Mouse (Mus musculus): ENCODE measurements at regions not wholly inside any gene's neighbourhood (a gene's known extent, or its start where the extent isn't known, plus 50 kb on each side); places are given as distances from the start of the nearest gene placed in this dataset.
A peak's percentile ranks its signal among the peaks of the same experiment; 100 is the strongest.

- no peak for ATAC-seq
- no peaks in the 10 kb centered on the region for H3K4me1 ChIP-seq (replicated peaks)
- H3K27ac ChIP-seq: no peak overlapping the region
- H3K36me3 ChIP-seq: no peaks in the 10 kb centered on the region
- no peak overlapping the region for H3K4me3 ChIP-seq (replicated peaks)
- no peak overlapping the region for H3K9ac ChIP-seq
- H3K4me2 ChIP-seq (replicated peaks): no peak overlapping the region
- no peaks in the 10 kb centered on the region for H3K9me3 ChIP-seq
- H3K27me3 ChIP-seq (replicated peaks): no peaks in the 10 kb centered on the region
- WGBS: 77% methylated on average over 17 of the region's 17 CpGs
Observed at GRCm38 (mm10) chr2:169524429-169524828, 63.1 kb downstream of the Gm11011 start.

GRCm38 (mm10) chr2:169519941-169520340, 67.6 kb downstream of the Gm11011 start:
- H3K9ac ChIP-seq: no peak overlapping the region
- H3K4me2 ChIP-seq (replicated peaks): no peak overlapping the region
- no peaks in the 10 kb centered on the region for H3K36me3 ChIP-seq
- 69% methylated on average over 9 of the region's 9 CpGs for WGBS
- no peak for ATAC-seq
- no peak overlapping the region for H3K27ac ChIP-seq
- no peaks in the 10 kb centered on the region for H3K9me3 ChIP-seq
- H3K27me3 ChIP-seq (replicated peaks): no peaks in the 10 kb centered on the region
- H3K4me1 ChIP-seq (replicated peaks): no peaks in the 10 kb centered on the region
- no peak overlapping the region for H3K4me3 ChIP-seq (replicated peaks)

GRCm38 (mm10) chr2:169515350-169515749, 72.2 kb downstream of the Gm11011 start:
- no peaks in the 10 kb centered on the region for H3K36me3 ChIP-seq
- H3K9ac ChIP-seq: no peak overlapping the region
- no peaks in the 10 kb centered on the region for H3K27me3 ChIP-seq (replicated peaks)
- H3K4me1 ChIP-seq (replicated peaks): no peaks in the 10 kb centered on the region
- WGBS: 78% methylated on average over 11 of the region's 11 CpGs
- H3K4me2 ChIP-seq (replicated peaks): no peak overlapping the region
- H3K9me3 ChIP-seq: no peaks in the 10 kb centered on the region
- no peak overlapping the region for H3K4me3 ChIP-seq (replicated peaks)
- ATAC-seq: no peak
- no peak overlapping the region for H3K27ac ChIP-seq

GRCm38 (mm10) chr2:169510741-169511140, 76.8 kb downstream of the Gm11011 start:
- H3K27me3 ChIP-seq (replicated peaks): no peaks in the 10 kb centered on the region
- no peak overlapping the region for H3K27ac ChIP-seq
- no peak for ATAC-seq
- no peak overlapping the region for H3K4me3 ChIP-seq (replicated peaks)
- H3K4me2 ChIP-seq (replicated peaks): no peak overlapping the region
- no peaks in the 10 kb centered on the region for H3K4me1 ChIP-seq (replicated peaks)
- H3K9ac ChIP-seq: no peak overlapping the region
- WGBS: 84% methylated on average over 2 of the region's 2 CpGs
- H3K9me3 ChIP-seq: no peaks in the 10 kb centered on the region
- no peaks in the 10 kb centered on the region for H3K36me3 ChIP-seq

- no peak overlapping the region for H3K4me3 ChIP-seq (replicated peaks)
- no peak overlapping the region for H3K27ac ChIP-seq
- 82% methylated on average over 4 of the region's 4 CpGs for WGBS
- no peaks in the 10 kb centered on the region for H3K9me3 ChIP-seq
- H3K4me2 ChIP-seq (replicated peaks): no peak overlapping the region
- no peak for ATAC-seq
- no peak overlapping the region for H3K9ac ChIP-seq
- no peaks in the 10 kb centered on the region for H3K36me3 ChIP-seq
- no peaks in the 10 kb centered on the region for H3K27me3 ChIP-seq (replicated peaks)
- H3K4me1 ChIP-seq (replicated peaks): no peaks in the 10 kb centered on the region
Observed at GRCm38 (mm10) chr2:169509406-169509805, 78.1 kb downstream of the Gm11011 start.

GRCm38 (mm10) chr2:169504416-169505057, 83.0 kb downstream of the Gm11011 start:
- WGBS: 87% methylated on average over 11 of the region's 11 CpGs
- no peak overlapping the region for H3K4me2 ChIP-seq (replicated peaks)
- H3K27me3 ChIP-seq (replicated peaks): no peaks in the 10 kb centered on the region
- H3K9me3 ChIP-seq: no peaks in the 10 kb centered on the region
- no peak overlapping the region for H3K27ac ChIP-seq
- no peak overlapping the region for H3K9ac ChIP-seq
- H3K36me3 ChIP-seq: no peaks in the 10 kb centered on the region
- H3K4me1 ChIP-seq (replicated peaks): no peaks in the 10 kb centered on the region
- H3K4me3 ChIP-seq (replicated peaks): no peak overlapping the region
- no peak for ATAC-seq

GRCm38 (mm10) chr2:169503598-169503958, 84.0 kb downstream of the Gm11011 start:
- no peaks in the 10 kb centered on the region for H3K9me3 ChIP-seq
- H3K9ac ChIP-seq: no peak overlapping the region
- ATAC-seq: no peak
- H3K36me3 ChIP-seq: no peaks in the 10 kb centered on the region
- H3K27ac ChIP-seq: no peak overlapping the region
- WGBS: 70% methylated on average over 6 of the region's 6 CpGs
- no peaks in the 10 kb centered on the region for H3K4me1 ChIP-seq (replicated peaks)
- no peaks in the 10 kb centered on the region for H3K27me3 ChIP-seq (replicated peaks)
- no peak overlapping the region for H3K4me3 ChIP-seq (replicated peaks)
- no peak overlapping the region for H3K4me2 ChIP-seq (replicated peaks)

- no peak overlapping the region for H3K9ac ChIP-seq
- no peaks in the 10 kb centered on the region for H3K36me3 ChIP-seq
- H3K9me3 ChIP-seq: no peaks in the 10 kb centered on the region
- H3K4me1 ChIP-seq (replicated peaks): no peaks in the 10 kb centered on the region
- H3K27me3 ChIP-seq (replicated peaks): no peaks in the 10 kb centered on the region
- H3K27ac ChIP-seq: no peak overlapping the region
- H3K4me3 ChIP-seq (replicated peaks): no peak overlapping the region
- ATAC-seq: no peak
- 61% methylated on average over 19 of the region's 19 CpGs for WGBS
- no peak overlapping the region for H3K4me2 ChIP-seq (replicated peaks)
Observed at GRCm38 (mm10) chr2:169502717-169503597, 84.6 kb downstream of the Gm11011 start.

- H3K4me3 ChIP-seq (replicated peaks): no peak overlapping the region
- H3K4me2 ChIP-seq (replicated peaks): no peak overlapping the region
- no peaks in the 10 kb centered on the region for H3K27me3 ChIP-seq (replicated peaks)
- H3K9ac ChIP-seq: no peak overlapping the region
- WGBS: 91% methylated on average over 11 of the region's 11 CpGs
- no peaks in the 10 kb centered on the region for H3K36me3 ChIP-seq
- ATAC-seq: no peak
- no peak overlapping the region for H3K27ac ChIP-seq
- H3K4me1 ChIP-seq (replicated peaks): no peaks in the 10 kb centered on the region
- no peaks in the 10 kb centered on the region for H3K9me3 ChIP-seq
Observed at GRCm38 (mm10) chr2:169501736-169502340, 85.7 kb downstream of the Gm11011 start.

- Histone ChIP-seq H3K27me3 (replicated peaks) (no peaks in the 10 kb centered on the region), H3K4me1 (replicated peaks) (peaks cover 13% of the 10 kb centered on the region), H3K27ac (no peak overlapping the region), H3K9ac (no peak overlapping the region), H3K9me3 (no peaks in the 10 kb centered on the region), H3K36me3 (no peaks in the 10 kb centered on the region), H3K4me2 (replicated peaks) (no peak overlapping the region), H3K4me3 (replicated peaks) (no peak overlapping the region)
- peak; percentile 70 for ATAC-seq
- whole genome bisulfite sequencing: 65% methylated on average over 10 of the region's 10 CpGs
Observed at GRCm38 (mm10) chr2:169495368-169495767, 92.2 kb downstream of the Gm11011 start.

GRCm38 (mm10) chr2:169494503-169495311, 92.8 kb downstream of the Gm11011 start:
- peak; percentile 46; the same call in 1 of the 2 replicates for ATAC-seq
- Histone ChIP-seq H3K27me3 (replicated peaks) (no peaks in the 10 kb centered on the region), H3K4me3 (replicated peaks) (no peak overlapping the region), H3K9me3 (no peaks in the 10 kb centered on the region), H3K27ac (0 out of 2 replicates have a peak overlapping the region, but pooled peaks have one; percentile 22), H3K4me2 (replicated peaks) (no peak overlapping the region), H3K36me3 (no peaks in the 10 kb centered on the region), H3K9ac (no peak overlapping the region), H3K4me1 (replicated peaks) (peaks cover 13% of the 10 kb centered on the region)
- 48% methylated on average over 11 of the region's 11 CpGs for WGBS
